Mouse (Mus musculus): Measurements from ENCODE around the gene Kpna4.
"Not testable (repeated sequence)": the region's sequence is repeated elsewhere in the genome, so short reads cannot be mapped to it uniquely, and the experiment has no call there.

The Kpna4 gene

DNA sequence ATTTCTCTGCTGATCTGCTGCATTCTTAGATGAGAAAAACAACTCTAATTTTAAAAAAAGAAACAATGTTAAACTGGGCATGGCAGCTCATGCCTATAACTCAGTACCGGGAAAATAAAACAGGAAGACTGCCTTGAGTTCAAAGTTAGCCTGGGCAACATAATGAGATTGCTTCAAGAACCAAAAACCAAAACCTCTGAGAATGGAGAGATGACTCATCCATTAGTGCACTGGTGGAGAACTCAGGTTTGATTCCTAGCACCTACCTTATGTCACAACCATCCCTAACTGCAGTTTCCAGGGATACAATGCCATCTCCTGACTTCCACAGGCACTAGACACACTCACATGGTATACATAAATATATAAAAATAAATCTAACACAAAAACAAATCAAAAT lies 17.8 kb downstream of the Kpna4 start:
- DNase-seq (ENCODE audit: low spot score in 2 of 2), result no peak

GRCm38 (mm10) chr3:69094456-69094855 lies 32.5 kb downstream of the Kpna4 start:
- no peak for DNase-seq (ENCODE audit: low spot score in 2 of 2)

DNA sequence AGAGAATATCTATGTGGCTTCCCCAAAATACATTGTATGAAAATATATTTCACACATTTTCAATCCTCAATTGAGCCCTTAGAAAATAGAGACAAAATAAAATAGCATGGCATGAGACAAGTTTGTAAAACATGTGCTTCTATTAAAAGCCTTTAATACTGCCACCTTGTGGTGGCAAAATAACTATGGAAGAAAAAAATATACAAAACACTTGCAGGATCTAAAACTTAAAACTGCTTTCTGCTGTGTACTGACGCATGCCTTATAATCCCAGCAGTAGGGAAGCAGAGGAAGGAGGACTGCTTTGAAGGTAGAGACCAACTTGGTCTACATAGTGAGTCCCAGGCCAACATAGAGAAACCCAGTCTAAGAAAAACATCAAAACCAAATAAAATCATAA lies 62.9 kb downstream of the Kpna4 start:
- DNase-seq (ENCODE audit: low spot score in 2 of 2), result no peak

DNA sequence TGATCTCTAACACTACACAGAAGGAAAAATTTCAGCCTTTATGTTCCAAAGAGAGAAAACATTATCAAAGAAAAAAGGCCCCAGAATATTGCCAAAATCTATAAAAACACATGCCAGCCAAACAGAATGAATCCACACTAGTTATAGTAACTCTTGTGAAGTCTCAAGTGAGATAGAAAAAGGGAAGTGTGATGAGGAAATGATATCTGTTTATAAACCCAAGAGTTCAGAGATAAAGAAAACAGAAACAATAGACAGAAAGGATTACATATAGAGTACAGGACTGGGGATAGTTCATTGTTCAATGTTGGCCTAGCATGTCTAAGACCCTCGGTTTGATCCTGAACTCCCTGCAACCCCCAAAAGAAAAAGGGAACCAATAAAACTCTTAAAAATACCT lies 64.1 kb downstream of the Kpna4 start:
- DNase-seq (ENCODE audit: low spot score in 2 of 2), result no peak

DNA sequence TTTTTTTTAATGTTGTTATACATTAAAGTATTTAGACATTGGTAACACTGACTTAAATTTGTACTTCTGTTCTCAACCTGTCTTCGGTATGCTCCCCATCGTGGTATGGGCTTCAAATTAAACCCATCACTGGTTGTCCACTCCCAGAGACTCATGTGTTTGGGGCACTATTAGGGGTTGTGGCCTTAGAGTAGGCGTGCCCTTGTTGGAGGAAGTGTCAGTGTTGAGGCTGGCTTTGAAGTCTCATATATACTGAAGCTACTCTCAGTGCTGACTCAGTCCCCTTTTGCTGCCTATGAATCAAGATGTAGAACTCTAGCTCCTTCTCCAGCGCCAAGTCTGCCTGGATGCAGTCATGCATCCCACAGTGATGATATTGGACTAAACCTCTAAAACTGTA lies 66.2 kb downstream of the Kpna4 start:
- no peak for DNase-seq (ENCODE audit: low spot score in 2 of 2)

DNA sequence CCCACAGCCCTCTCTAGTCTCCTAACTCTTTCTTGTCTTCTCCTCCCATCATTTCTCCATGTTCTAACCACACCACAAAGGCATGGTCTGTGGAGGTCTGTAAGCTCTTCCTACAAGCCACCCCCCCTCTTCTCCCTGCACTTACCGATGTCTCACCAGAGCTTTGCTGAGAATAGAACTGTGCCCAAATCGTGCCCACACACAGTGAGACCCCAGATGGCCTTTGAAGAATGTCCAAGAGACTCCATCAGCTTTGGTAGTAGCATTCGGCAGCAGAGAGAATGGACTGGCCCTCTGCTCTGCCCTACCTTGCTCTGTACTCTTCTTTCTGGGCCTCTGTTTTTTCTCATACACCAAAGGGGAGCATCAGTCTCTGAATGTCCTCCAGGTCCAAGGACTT lies 71.0 kb downstream of the Kpna4 start:
- no peak for DNase-seq (ENCODE audit: low spot score in 2 of 2)

DNA sequence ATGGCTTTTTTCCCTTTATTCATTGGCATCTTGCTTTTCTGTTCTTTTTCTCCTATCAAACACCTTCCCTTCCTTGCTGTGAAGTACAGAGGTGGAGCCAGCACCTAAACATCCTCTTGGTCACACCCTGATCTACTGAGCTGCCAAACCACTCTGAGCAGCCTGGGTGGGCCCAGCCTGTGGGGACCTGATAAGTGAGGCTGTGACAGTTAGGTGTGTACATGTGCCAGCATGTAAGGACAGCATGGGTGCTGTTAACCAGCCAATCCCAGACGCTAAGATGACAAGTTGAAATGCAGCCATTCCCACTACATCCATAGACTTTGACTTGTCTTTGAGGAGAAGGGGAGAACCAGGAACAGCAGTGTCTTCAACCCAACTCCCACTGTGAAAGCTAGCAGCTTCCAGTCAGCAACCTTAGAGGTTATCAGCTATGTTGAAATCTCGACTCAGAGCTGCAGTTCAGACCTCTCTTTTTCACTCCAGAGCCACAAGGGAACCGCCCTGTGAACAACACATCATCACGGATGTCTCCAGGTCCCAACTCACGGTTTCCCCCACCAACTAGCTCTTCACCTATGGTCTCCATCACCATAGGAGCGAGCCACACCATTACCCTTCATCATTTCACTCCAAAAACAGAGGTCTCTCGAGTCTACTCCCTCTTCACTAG lies 72.0 kb downstream of the Kpna4 start:
- no peak for DNase-seq (ENCODE audit: low spot score in 2 of 2)

- DNase-seq (ENCODE audit: low spot score in 2 of 2), result no peak
Observed at GRCm38 (mm10) chr3:69051894-69052293, 75.0 kb downstream of the Kpna4 start.

DNA sequence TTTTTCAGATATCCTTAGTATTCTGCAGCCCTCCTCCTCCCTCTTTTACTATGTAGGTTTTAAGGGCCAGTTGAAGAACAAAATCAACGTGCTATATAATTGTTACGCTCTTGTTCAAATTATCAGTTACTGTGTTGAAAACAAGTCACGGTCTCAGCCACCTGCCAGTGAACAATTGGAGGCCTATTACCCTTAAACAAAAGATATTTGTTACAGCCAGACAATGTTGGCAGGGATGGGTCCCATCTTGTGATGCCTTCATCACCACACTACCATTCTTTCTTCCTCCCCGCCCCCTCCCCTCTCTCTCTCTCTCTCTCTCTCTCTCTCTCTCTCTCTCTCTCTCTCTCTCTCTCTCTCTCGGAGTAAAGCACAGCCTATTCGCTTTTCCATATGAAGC lies 77.9 kb downstream of the Kpna4 start:
- DNase-seq (ENCODE audit: low spot score in 2 of 2), result no peak

- DNase-seq (ENCODE audit: low spot score in 2 of 2), result no peak
Observed at GRCm38 (mm10) chr3:69047684-69048083, 79.2 kb downstream of the Kpna4 start.

DNA sequence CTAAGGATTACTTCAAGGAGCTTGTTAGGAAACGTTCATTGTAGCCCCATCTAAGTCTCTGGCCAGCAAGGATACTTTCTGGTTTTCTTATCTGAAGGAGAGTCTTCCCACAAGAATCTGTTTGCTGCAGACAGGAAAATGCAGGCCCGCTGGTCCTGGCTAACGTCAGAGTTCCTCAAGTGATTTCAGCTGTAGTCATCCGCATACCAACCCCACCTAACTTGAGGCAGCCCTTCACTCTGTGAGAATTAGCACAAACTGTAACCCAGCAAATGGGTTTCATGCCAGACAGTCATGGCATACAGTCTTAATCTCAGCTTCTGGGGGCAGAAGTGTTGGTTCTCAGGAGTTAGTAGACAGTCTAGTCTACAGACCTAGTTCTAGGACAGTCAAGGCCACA lies 80.4 kb downstream of the Kpna4 start:
- DNase-seq (ENCODE audit: low spot score in 2 of 2), result no peak

GRCm38 (mm10) chr3:69045750-69046149 lies 81.2 kb downstream of the Kpna4 start:
- no peak for DNase-seq (ENCODE audit: low spot score in 2 of 2)

- no peak for DNase-seq (ENCODE audit: low spot score in 2 of 2)
Observed at GRCm38 (mm10) chr3:69045400-69045703, 81.6 kb downstream of the Kpna4 start.

DNA sequence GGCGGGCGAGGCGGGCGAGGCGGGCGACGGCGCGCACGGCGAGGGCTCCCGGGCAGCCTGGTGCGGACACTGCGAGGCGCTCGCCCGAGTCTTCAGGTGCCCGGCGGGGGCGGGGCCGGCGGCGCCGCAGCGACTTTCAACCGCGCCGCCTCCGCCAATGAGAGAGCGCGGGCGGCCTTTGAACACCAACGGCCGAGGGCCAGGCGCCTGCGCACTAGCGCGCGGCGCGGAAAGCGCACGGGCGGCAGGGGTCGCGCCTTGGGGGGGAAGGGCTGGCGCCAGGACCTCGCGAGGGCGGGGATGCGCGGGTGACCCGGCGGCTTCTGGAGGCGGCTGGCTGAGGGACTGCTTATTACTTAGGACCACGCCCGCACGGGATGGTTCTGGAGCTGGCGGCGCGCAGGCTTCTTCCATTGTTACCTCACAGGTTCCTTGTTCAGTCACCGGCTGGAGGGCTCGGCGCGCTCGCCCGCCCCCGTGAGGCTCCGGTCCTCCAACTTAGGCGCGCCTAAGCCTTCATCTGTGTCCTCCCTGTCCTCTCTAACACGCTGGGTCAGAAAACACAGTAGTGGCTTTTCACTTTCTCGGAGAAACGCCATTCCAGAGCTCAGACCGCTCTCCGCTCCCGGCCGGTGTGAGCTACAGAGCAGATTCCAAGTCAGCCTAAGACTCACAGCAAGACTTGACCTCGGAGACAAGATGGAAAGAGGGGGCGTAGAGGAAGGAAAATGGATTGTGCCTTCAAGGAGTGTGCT lies 82.1 kb downstream of the Kpna4 start, which contains the start of gene Trim59:
TSS of gene Trim59 (minus strand) at position 111 of the 755 bp plus-strand sequence.
- DNase-seq (ENCODE audit: low spot score in 2 of 2), result peak; percentile 81 to 88

DNA sequence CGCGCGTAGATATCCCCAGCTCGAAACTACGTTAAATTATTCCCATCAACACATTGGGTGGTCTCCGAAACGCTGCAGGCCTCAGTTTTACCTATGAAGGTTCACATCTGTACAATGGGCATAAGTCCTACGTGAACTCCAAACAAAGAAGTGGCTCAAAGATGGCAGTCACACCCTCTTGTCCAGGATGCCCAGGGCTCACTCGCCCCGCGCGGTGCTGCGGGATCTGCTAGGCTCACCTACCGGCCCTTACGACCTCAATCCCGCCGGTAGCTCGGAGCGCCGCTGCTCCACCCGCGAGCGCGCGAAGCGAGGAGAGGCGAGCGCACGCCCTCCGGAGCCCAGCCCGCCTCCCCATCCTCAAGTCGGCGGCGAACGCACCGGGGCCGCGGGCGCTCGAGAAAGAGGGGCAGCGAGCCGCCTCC lies 82.7 kb downstream of the Kpna4 start:
- no peak for DNase-seq (ENCODE audit: low spot score in 2 of 2)

GRCm38 (mm10) chr3:69041298-69041697 lies 85.6 kb downstream of the Kpna4 start:
- peak; percentile 17 to 46 for DNase-seq (ENCODE audit: low spot score in 2 of 2)

GRCm38 (mm10) chr3:69040105-69040504 lies 86.8 kb downstream of the Kpna4 start:
- DNase-seq (ENCODE audit: low spot score in 2 of 2), result no peak

DNA sequence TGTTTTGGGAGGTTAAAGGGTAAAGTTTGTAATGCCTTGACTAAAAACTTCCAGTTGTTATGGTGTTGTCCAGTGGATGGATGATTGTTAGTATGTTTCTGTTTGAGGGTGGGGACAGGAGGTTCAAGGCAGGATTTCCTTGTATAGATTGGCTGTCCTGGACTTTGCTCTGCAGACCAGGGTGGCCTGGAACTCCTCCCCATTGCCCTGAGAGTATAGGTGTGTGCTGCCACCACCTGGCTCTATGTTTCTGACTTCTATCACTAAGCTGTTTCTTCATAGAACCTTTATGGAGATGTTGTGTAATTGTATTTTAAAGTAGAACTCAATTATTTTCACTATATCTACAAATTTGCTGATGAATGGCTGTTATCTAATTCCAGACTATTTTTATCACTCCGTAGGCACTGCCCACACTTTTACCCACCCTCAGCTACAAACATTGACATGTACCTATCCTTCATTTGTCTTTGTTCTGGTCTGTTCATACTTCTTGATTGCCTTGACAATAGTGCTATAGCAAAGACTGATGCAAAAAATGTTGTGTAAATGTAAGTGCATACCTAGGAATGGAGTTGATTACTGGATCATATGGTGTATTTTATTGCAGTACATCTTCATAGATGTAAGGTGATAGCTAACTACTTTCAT lies 100.7 kb downstream of the Kpna4 start:
- no peak for DNase-seq (ENCODE audit: low spot score in 2 of 2)

- DNase-seq (ENCODE audit: low spot score in 2 of 2), result no peak
Observed at GRCm38 (mm10) chr3:69020764-69021163, 106.1 kb downstream of the Kpna4 start.

DNA sequence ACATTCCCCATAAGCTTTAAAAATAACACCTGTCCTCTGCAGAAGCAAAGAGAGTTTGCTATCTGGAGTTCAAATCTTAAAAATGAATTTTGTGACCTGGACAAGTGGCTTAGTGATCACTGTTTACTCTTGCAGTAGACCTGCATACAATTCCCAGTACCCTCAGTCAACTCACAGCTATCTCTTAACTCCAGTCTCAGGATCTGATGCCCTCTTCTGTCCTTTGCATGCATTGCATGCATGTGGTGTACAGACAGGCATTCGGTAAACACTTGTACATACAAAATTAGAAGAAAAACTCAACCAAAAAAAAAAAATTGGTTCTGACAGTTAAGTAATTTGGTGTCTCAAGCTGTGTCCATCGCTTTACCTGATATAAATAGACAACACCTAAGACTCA lies 106.6 kb downstream of the Kpna4 start:
- peak in 1 of 2 experiments; percentile 11 for DNase-seq (ENCODE audit: low spot score in 2 of 2)

- not testable (repeated sequence) for DNase-seq (ENCODE audit: low spot score in 2 of 2)
Observed at GRCm38 (mm10) chr3:69018635-69019034, 108.3 kb downstream of the Kpna4 start.

GRCm38 (mm10) chr3:69017181-69017580 lies 109.7 kb downstream of the Kpna4 start:
- peak in 1 of 2 experiments; percentile 44 for DNase-seq (ENCODE audit: low spot score in 2 of 2)

All from natural killer cell, adult 2 months (primary cell).